In genomic region chr9:70952126-70952525, GRCm38 (mm10) we compare ENCODE assay signal across 20 mouse cellular contexts. TPM values are rescaled to one million over a fixed set of nuclear protein-coding genes. Genes with fewer than 3 reads are reported as not detected.
DNase-seq lines count a peak whose midpoint lies in the region; ATAC-seq and TF ChIP-seq lines count a peak whose summit lies in the region.
"Had no signal": no experiment of that assay in that cellular context is flagged by ENCODE, and none has a peak within 500 bp of the region (broad histone marks: within the 10 kb centered on the region; RNA-seq: fewer than 3 reads in every experiment).

Lipc (minus strand) TSS chr9:70952226.

- H3K9me3 ChIP-seq in embryonic facial prominence, embryonic 10.5 days = no peaks in the 10 kb centered on the region
- H3K9me3 ChIP-seq in liver, embryonic 13.5 days (replicated peaks) = no peaks in the 10 kb centered on the region
- no peaks in the 10 kb centered on the region for H3K9me3 ChIP-seq in liver, postnatal 0 days (ENCODE audit: low read length)
- no peaks in the 10 kb centered on the region for H3K9me3 ChIP-seq in hindbrain, embryonic 16.5 days (ENCODE audit: control insufficient read depth, low read length)
- H3K9me3 ChIP-seq: forebrain, embryonic 13.5 days; heart, embryonic 13.5 days; hindbrain, embryonic 15.5 days had no signal

- no peak for DNase-seq in adrenal gland, postnatal 14 days
- no peak for DNase-seq in adrenal gland, postnatal 25 days
- DNase-seq in embryonic facial prominence, embryonic 10.5 days (ENCODE audit: low spot score) = no peak
- no peak for DNase-seq in liver, embryonic 13.5 days
- DNase-seq in liver, postnatal 0 days = no peak
- no peak for DNase-seq in layer of hippocampus, postnatal 36 days
- DNase-seq: cerebellum, adult 11-12 months; cerebellum, adult 9-11 months; cerebellum, postnatal 36 days; forebrain, postnatal 0 days; gastrocnemius, postnatal 14 days; heart, postnatal 36 days had no signal

- TF ChIP-seq EP300 in liver, postnatal 0 days (IDR thresholded peaks at IDR 0.05; ENCODE audit: low read depth) = no peak

- ATAC-seq in liver, embryonic 13.5 days (ENCODE audit: low read depth) = no peak
- no peak for ATAC-seq in liver, postnatal 0 days
- no peak for ATAC-seq in hindbrain, embryonic 16.5 days
- ATAC-seq: forebrain, embryonic 13.5 days; forebrain, postnatal 0 days had no signal

- H3K9ac ChIP-seq in liver, embryonic 13.5 days = no peak within 1 kb of the TSS
- H3K9ac ChIP-seq in liver, postnatal 0 days (replicated peaks) = no peak within 1 kb of the TSS
- no peak within 1 kb of the TSS for H3K9ac ChIP-seq in hindbrain, embryonic 16.5 days (ENCODE audit: low read depth, low read length)
- H3K9ac ChIP-seq: forebrain, embryonic 13.5 days; forebrain, postnatal 0 days; heart, embryonic 13.5 days; hindbrain, embryonic 15.5 days had no signal

- no peak within 1 kb of the TSS for H3K4me2 ChIP-seq in liver, embryonic 13.5 days
- H3K4me2 ChIP-seq in liver, postnatal 0 days (ENCODE audit: low read depth, low read length) = no peak within 1 kb of the TSS
- no peak within 1 kb of the TSS for H3K4me2 ChIP-seq in hindbrain, embryonic 16.5 days (ENCODE audit: low read length)
- H3K4me2 ChIP-seq: forebrain, embryonic 13.5 days; heart, embryonic 13.5 days; hindbrain, embryonic 15.5 days had no signal

- TF ChIP-seq CTCF in liver, postnatal 0 days (IDR thresholded peaks at IDR 0.05; ENCODE audit: low read depth) = no peak

- H3K4me3 ChIP-seq in embryonic facial prominence, embryonic 10.5 days = no peak within 1 kb of the TSS
- no peak within 1 kb of the TSS for H3K4me3 ChIP-seq in liver, embryonic 13.5 days (replicated peaks)
- no peak within 1 kb of the TSS for H3K4me3 ChIP-seq in liver, postnatal 0 days (ENCODE audit: low read depth, low read length)
- H3K4me3 ChIP-seq in hindbrain, embryonic 16.5 days (ENCODE audit: low read length) = no peak within 1 kb of the TSS
- H3K4me3 ChIP-seq: forebrain, embryonic 13.5 days; heart, embryonic 13.5 days; hindbrain, embryonic 15.5 days had no signal

- 0 out of 2 replicates have a peak within 1 kb of the TSS, but pooled peaks have one; percentile 10 for H3K27ac ChIP-seq in embryonic facial prominence, embryonic 10.5 days (replicated peaks)
- no peak within 1 kb of the TSS for H3K27ac ChIP-seq in liver, embryonic 13.5 days
- no peak within 1 kb of the TSS for H3K27ac ChIP-seq in liver, postnatal 0 days (ENCODE audit: low read depth)
- H3K27ac ChIP-seq in hindbrain, embryonic 16.5 days (ENCODE audit: low read depth, low read length) = no peak within 1 kb of the TSS
- H3K27ac ChIP-seq: forebrain, embryonic 13.5 days; heart, embryonic 13.5 days; hindbrain, embryonic 15.5 days had no signal

- peaks cover 10% of the 10 kb centered on the region for H3K4me1 ChIP-seq in embryonic facial prominence, embryonic 10.5 days
- 0 out of 2 replicates have a peak, but pooled peaks cover 2% of the 10 kb centered on the region for H3K4me1 ChIP-seq in liver, embryonic 13.5 days (replicated peaks)
- H3K4me1 ChIP-seq in liver, postnatal 0 days (ENCODE audit: insufficient read depth) = no peaks in the 10 kb centered on the region; the same call in 1 of the 2 replicates
- H3K4me1 ChIP-seq in hindbrain, embryonic 16.5 days (ENCODE audit: control insufficient read depth, insufficient read depth, low read depth, low read length) = no peaks in the 10 kb centered on the region
- H3K4me1 ChIP-seq: forebrain, embryonic 13.5 days had no signal

- no peaks in the 10 kb centered on the region for H3K36me3 ChIP-seq in embryonic facial prominence, embryonic 10.5 days (replicated peaks)
- no peaks in the 10 kb centered on the region for H3K36me3 ChIP-seq in liver, embryonic 13.5 days
- no peaks in the 10 kb centered on the region for H3K36me3 ChIP-seq in liver, postnatal 0 days (replicated peaks; ENCODE audit: insufficient read depth, low read length)
- H3K36me3 ChIP-seq in hindbrain, embryonic 16.5 days (ENCODE audit: control insufficient read depth, insufficient read depth, low read length) = no peaks in the 10 kb centered on the region
- H3K36me3 ChIP-seq: heart, embryonic 13.5 days; hindbrain, embryonic 15.5 days had no signal

- 90% methylated on average over 4 of the region's 4 CpGs for WGBS in embryonic facial prominence, embryonic 10.5 days
- 84% methylated on average over 4 of the region's 4 CpGs for WGBS in liver, embryonic 13.5 days (ENCODE audit: insufficient replicate concordance)
- 86% methylated on average over 4 of the region's 4 CpGs for WGBS in liver, postnatal 0 days (ENCODE audit: insufficient replicate concordance)
- 94% methylated on average over 4 of the region's 4 CpGs for WGBS in hindbrain, embryonic 16.5 days

- no peaks in the 10 kb centered on the region for H3K27me3 ChIP-seq in embryonic facial prominence, embryonic 10.5 days (replicated peaks; ENCODE audit: low read depth, poor library complexity, severe bottlenecking)
- no peaks in the 10 kb centered on the region for H3K27me3 ChIP-seq in liver, embryonic 13.5 days
- H3K27me3 ChIP-seq in liver, postnatal 0 days (ENCODE audit: insufficient read depth, low read length) = no peaks in the 10 kb centered on the region
- no peaks in the 10 kb centered on the region for H3K27me3 ChIP-seq in hindbrain, embryonic 16.5 days (replicated peaks; ENCODE audit: control insufficient read depth, insufficient read depth, low read length)
- H3K27me3 ChIP-seq: forebrain, embryonic 13.5 days; heart, embryonic 13.5 days; hindbrain, embryonic 15.5 days had no signal

RNA-seq across cellular contexts. Expression of gene Lipc, which starts in this region (rescaled TPM):
- total RNA-seq in adrenal gland, postnatal 14 days (2021) = 1.4 and 32.7 TPM in 2 replicates
- 2.5 TPM in 1 of 2 replicates, not detected in the other for total RNA-seq in adrenal gland, postnatal 25 days (2021)
- polyA plus RNA-seq in embryonic facial prominence, embryonic 10.5 days (2016; fragmentation: Nextera tagmentation; extraction: Ambion mirVana) = not detected in 2 replicates
- polyA plus RNA-seq in liver, embryonic 13.5 days (2015; fragmentation: Nextera tagmentation; extraction: Ambion mirVana) = 19.7 and 24.6 TPM in 2 replicates
- 104 and 108 TPM in 2 replicates for polyA plus RNA-seq in liver, postnatal 0 days (2015; fragmentation: Nextera tagmentation; extraction: Ambion mirVana)
- polyA plus RNA-seq in hindbrain, embryonic 16.5 days (2015; fragmentation: Nextera tagmentation; extraction: Ambion mirVana) = 0.26 TPM in 1 of 2 replicates, not detected in the other
- under 1 TPM in 1 of 2 experiments, not detected in 1; 0.25 TPM for total RNA-seq in layer of hippocampus, postnatal 36 days (2021)
- total RNA-seq: gastrocnemius, adult 18-20 months; gastrocnemius, postnatal 14 days; heart, postnatal 36 days; MEL had no signal
- polyA plus RNA-seq: C2C12; forebrain, embryonic 13.5 days; hindbrain, embryonic 11.5 days; hindbrain, embryonic 15.5 days had no signal

Comparison
In these comparisons a context has a peak if more than half of its experiments do, and no peak if none do; other contexts are left out.
1. RNA of gene Lipc (polyA plus RNA-seq): 104 to 108 TPM in liver, postnatal 0 days and 19.7 to 24.6 TPM in liver, embryonic 13.5 days; 0.26 TPM in hindbrain, embryonic 16.5 days and not detected in embryonic facial prominence, embryonic 10.5 days; every median in the first group is over 10 times any median in the second.